Mouse (Mus musculus) embryonic facial prominence, embryonic 14.5 days (tissue): ENCODE measurements around the gene Car2. TPM values are rescaled to one million over a fixed set of nuclear protein-coding genes. Genes with fewer than 3 reads are reported as not detected.
A peak's percentile ranks its signal among the peaks of the same experiment; 100 is the strongest.

Experiments used
- ATAC-seq: fragments of 200-750 bp; cut with Nextera tagmentation; 2 replicates; pipeline ENCODE4 v1.8.0; 2017; ENCODE audit warnings: low read depth, moderate number of reproducible peaks, moderate TSS enrichment
- DNase-seq: peaks from one replicate; pipeline ENCODE4 v3.0.0-alpha.2; 2015; ENCODE audit warnings: low spot score
- H3K27ac ChIP-seq: fragments of 300-500 bp; sonication (generic); replicated peaks from 2 replicates; pipeline ENCODE4 v1.5.1; 2014; ENCODE audit warnings: low read depth, mild to moderate bottlenecking, low read length, moderate library complexity
- H3K27me3 ChIP-seq: fragments of 300-500 bp; sonication (generic); replicated peaks from 2 replicates; pipeline ENCODE4 v1.6.1; 2014; ENCODE audit warnings: low read length; ENCODE audit not compliant: control insufficient read depth, insufficient read depth
- H3K36me3 ChIP-seq: fragments of 300-500 bp; sonication (generic); 2 replicates; pipeline ENCODE4 v1.6.1; 2014; ENCODE audit warnings: low read length, mixed read lengths; ENCODE audit not compliant: control insufficient read depth, insufficient read depth
- H3K4me1 ChIP-seq: fragments of 300-500 bp; sonication (generic); 2 replicates; pipeline ENCODE4 v1.6.1; 2014; ENCODE audit warnings: antibody characterized with exemption, low read length; ENCODE audit not compliant: control insufficient read depth, insufficient read depth
- H3K4me2 ChIP-seq: fragments of 300-500 bp; sonication (generic); 2 replicates; pipeline ENCODE4 v1.6.1; 2014; ENCODE audit warnings: low read depth, mild to moderate bottlenecking, low read length, moderate library complexity, mixed read lengths
- H3K4me3 ChIP-seq: fragments of 300-500 bp; sonication (generic); 2 replicates; pipeline ENCODE4 v1.5.1; 2014; ENCODE audit warnings: low read depth, mild to moderate bottlenecking, low read length
- H3K9ac ChIP-seq: fragments of 300-500 bp; sonication (generic); 2 replicates; pipeline ENCODE4 v1.6.1; 2014; ENCODE audit warnings: low read depth, mild to moderate bottlenecking, low read length, moderate library complexity, mixed read lengths
- H3K9me3 ChIP-seq: fragments of 300-500 bp; sonication (generic); 2 replicates; pipeline ENCODE4 v1.6.1; 2016; ENCODE audit warnings: low read length; ENCODE audit not compliant: control insufficient read depth
- WGBS: fragments of 180-500 bp; shearing (Covaris S2); extraction: QIAGEN DNeasy Blood & Tissue Kit; methylation state at CpG from one replicate; pipeline ENCODE4 v1.1.7; 2014; 5-methylcytosine and 5-hydroxymethylcytosine counted together
- polyA plus RNA-seq: library from polyadenylated mRNA; unstranded; fragments of >200 nt; fragmentation: Nextera tagmentation; extraction: Ambion mirVana; gene quantifications from 2 replicates; pipeline ENCODE4 v1.2.1, GENCODE M21; 2014

Car2 gene
- polyA plus RNA-seq, 1 experiment from 2014 or later, result 33.3 TPM

GRCm38 (mm10) chr3:14861165-14861564 lies 24.9 kb upstream of the Car2 start:
- H3K4me1 ChIP-seq, result no peaks in the 10 kb centered on the region
- H3K4me3 ChIP-seq, result no peak overlapping the region
- DNase-seq (no peak), ATAC-seq (no peak)
- no peak overlapping the region for H3K9ac ChIP-seq
- no peaks in the 10 kb centered on the region for H3K36me3 ChIP-seq
- no peak overlapping the region for H3K27ac ChIP-seq
- H3K27me3 ChIP-seq, result no peaks in the 10 kb centered on the region
- 71% methylated on average over 1 of the region's 1 CpGs for WGBS
- no peaks in the 10 kb centered on the region for H3K9me3 ChIP-seq
- H3K4me2 ChIP-seq, result no peak overlapping the region

GRCm38 (mm10) chr3:14861787-14862186 lies 24.3 kb upstream of the Car2 start:
- ATAC-seq (no peak), DNase-seq (no peak)
- H3K4me3 ChIP-seq, result no peak overlapping the region
- H3K36me3 ChIP-seq, result no peaks in the 10 kb centered on the region
- no peaks in the 10 kb centered on the region for H3K4me1 ChIP-seq
- H3K27ac ChIP-seq, result no peak overlapping the region
- H3K9ac ChIP-seq, result no peak overlapping the region
- 35% methylated on average over 4 of the region's 4 CpGs for WGBS
- no peaks in the 10 kb centered on the region for H3K27me3 ChIP-seq
- peak overlapping the region; percentile 75; the same call in 1 of the 2 replicates for H3K4me2 ChIP-seq
- H3K9me3 ChIP-seq, result no peaks in the 10 kb centered on the region

- H3K27ac ChIP-seq, result no peak overlapping the region
- no peaks in the 10 kb centered on the region for H3K9me3 ChIP-seq
- 0% methylated on average over 9 of the region's 9 CpGs for WGBS
- no peaks in the 10 kb centered on the region for H3K27me3 ChIP-seq
- no peaks in the 10 kb centered on the region for H3K4me1 ChIP-seq
- H3K36me3 ChIP-seq, result no peaks in the 10 kb centered on the region
- peak overlapping the region; percentile 75 for H3K4me2 ChIP-seq
- H3K4me3 ChIP-seq, result peak overlapping the region; percentile 37
- DNase-seq (peak; percentile 34), ATAC-seq (peak; percentile 75)
- peak overlapping the region; percentile 53 for H3K9ac ChIP-seq
Observed at GRCm38 (mm10) chr3:14862654-14863021, 23.4 kb upstream of the Car2 start.

- peak; percentile 74 for DNase-seq
- Histone ChIP-seq H3K36me3 (no peaks in the 10 kb centered on the region), H3K27ac (no peak within 1 kb of the TSS), H3K4me3 (peak within 1 kb of the TSS; percentile 37), H3K27me3 (no peaks in the 10 kb centered on the region), H3K4me2 (peak within 1 kb of the TSS; percentile 75), H3K9ac (peak within 1 kb of the TSS; percentile 53), H3K4me1 (no peaks in the 10 kb centered on the region), H3K9me3 (no peaks in the 10 kb centered on the region)
- 5% methylated on average over 16 of the region's 18 CpGs for WGBS
- ATAC-seq, result peak; percentile 78; the same call in 1 of the 2 replicates
Observed at GRCm38 (mm10) chr3:14863022-14863711, 22.9 kb upstream of the Car2 start, which contains the start of gene Car3. Gene Car3 (plus strand): TSS chr3:14863512.

- Histone ChIP-seq H3K4me1 (no peaks in the 10 kb centered on the region), H3K4me2 (no peak overlapping the region), H3K9ac (no peak overlapping the region), H3K9me3 (no peaks in the 10 kb centered on the region), H3K4me3 (no peak overlapping the region), H3K27me3 (no peaks in the 10 kb centered on the region), H3K27ac (no peak overlapping the region), H3K36me3 (no peaks in the 10 kb centered on the region)
- DNase-seq (no peak), ATAC-seq (no peak)
- 84% methylated on average over 2 of the region's 2 CpGs for WGBS
Observed at GRCm38 (mm10) chr3:14863922-14864321, 22.2 kb upstream of the Car2 start.

GRCm38 (mm10) chr3:14865941-14866340 lies 20.1 kb upstream of the Car2 start:
- Histone ChIP-seq H3K4me1 (no peaks in the 10 kb centered on the region), H3K4me3 (no peak overlapping the region), H3K27ac (no peak overlapping the region), H3K27me3 (no peaks in the 10 kb centered on the region), H3K9me3 (no peaks in the 10 kb centered on the region), H3K4me2 (no peak overlapping the region), H3K9ac (no peak overlapping the region), H3K36me3 (no peaks in the 10 kb centered on the region)
- 49% methylated on average over 2 of the region's 2 CpGs for WGBS
- no peak for DNase-seq
- no peak for ATAC-seq

DNA sequence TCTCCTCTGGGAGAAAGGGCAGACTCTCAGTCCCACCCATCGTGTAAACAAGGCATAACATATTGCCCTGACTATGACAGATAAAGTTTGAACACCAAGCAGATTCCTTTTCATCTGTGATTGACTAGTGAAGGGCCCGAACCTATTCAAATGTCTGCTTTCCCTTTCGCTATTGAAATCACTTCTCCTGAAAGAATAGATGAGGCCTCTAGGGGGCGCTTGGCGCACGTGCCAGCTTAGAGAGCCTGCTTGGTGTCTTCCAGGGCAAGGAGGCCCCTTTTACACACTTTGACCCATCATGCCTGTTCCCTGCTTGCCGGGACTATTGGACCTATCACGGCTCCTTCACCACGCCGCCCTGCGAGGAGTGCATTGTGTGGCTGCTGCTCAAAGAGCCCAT lies 16.3 kb upstream of the Car2 start:
- 22% methylated on average over 11 of the region's 11 CpGs for WGBS
- H3K27ac ChIP-seq, result no peak overlapping the region
- no peaks in the 10 kb centered on the region for H3K27me3 ChIP-seq
- H3K4me1 ChIP-seq, result no peaks in the 10 kb centered on the region
- no peaks in the 10 kb centered on the region for H3K36me3 ChIP-seq
- no peaks in the 10 kb centered on the region for H3K9me3 ChIP-seq
- no peak overlapping the region for H3K9ac ChIP-seq
- peak overlapping the region; percentile 41 for H3K4me2 ChIP-seq
- DNase-seq, result peak; percentile 66
- peak; percentile 56; the same call in 1 of the 2 replicates for ATAC-seq
- H3K4me3 ChIP-seq, result no peak overlapping the region

DNA sequence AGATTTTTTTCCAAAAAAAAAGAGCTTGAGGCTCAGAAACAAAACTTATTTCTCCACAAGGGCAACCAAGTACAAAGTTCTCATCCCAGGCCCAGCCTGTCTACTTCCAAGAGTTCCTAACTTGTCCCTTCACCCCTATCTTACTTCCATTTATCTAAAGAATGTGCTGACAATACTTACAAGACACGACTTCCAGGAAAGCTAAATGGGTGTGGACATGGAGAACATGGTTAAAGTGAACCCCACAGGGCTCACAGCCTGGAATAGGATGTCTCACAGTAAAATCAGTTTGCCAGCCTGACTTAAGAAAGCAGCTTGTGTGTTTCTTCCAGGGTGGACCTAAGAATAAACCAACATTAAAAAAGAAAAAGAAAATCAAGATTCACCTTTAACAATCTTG lies 15.5 kb upstream of the Car2 start:
- no peaks in the 10 kb centered on the region for H3K4me1 ChIP-seq
- no peak for DNase-seq
- no peak for ATAC-seq
- H3K27ac ChIP-seq, result no peak overlapping the region
- no peak overlapping the region for H3K9ac ChIP-seq
- H3K4me3 ChIP-seq, result no peak overlapping the region
- WGBS, result 65% methylated on average over 1 of the region's 1 CpGs
- H3K9me3 ChIP-seq, result no peaks in the 10 kb centered on the region
- no peaks in the 10 kb centered on the region for H3K36me3 ChIP-seq
- H3K27me3 ChIP-seq, result no peaks in the 10 kb centered on the region
- no peak overlapping the region for H3K4me2 ChIP-seq

- no peak overlapping the region for H3K9ac ChIP-seq
- DNase-seq (peak; percentile 39), ATAC-seq (0 out of 2 replicates have a peak, but pooled peaks have one; percentile 39)
- no peak overlapping the region for H3K27ac ChIP-seq
- no peak overlapping the region for H3K4me3 ChIP-seq
- no peaks in the 10 kb centered on the region for H3K4me1 ChIP-seq
- H3K27me3 ChIP-seq, result no peaks in the 10 kb centered on the region
- H3K4me2 ChIP-seq, result no peak overlapping the region
- no peaks in the 10 kb centered on the region for H3K9me3 ChIP-seq
- WGBS, result 45% methylated on average over 7 of the region's 7 CpGs
- no peaks in the 10 kb centered on the region for H3K36me3 ChIP-seq
Observed at GRCm38 (mm10) chr3:14871386-14871785, 14.7 kb upstream of the Car2 start.
